Mouse (Mus musculus): Measurements from ENCODE around the gene Lypd6. TPM values are rescaled to one million over a fixed set of nuclear protein-coding genes. Genes with fewer than 3 reads are reported as not detected.

Gene Lypd6
- polyA plus RNA-seq, 1 experiment: 9.0 TPM

GRCm38 (mm10) chr2:50101152-50101450, 34.9 kb downstream of the Lypd6 start:
- H3K9ac ChIP-seq (ENCODE audit: low read depth, poor library complexity, severe bottlenecking): no peak overlapping the region
- H3K27ac ChIP-seq (ENCODE audit: insufficient read depth, low read length): no peak overlapping the region
- H3K4me1 ChIP-seq (ENCODE audit: control insufficient read depth, insufficient read depth, low read length): no peaks in the 10 kb centered on the region
- no peaks in the 10 kb centered on the region for H3K36me3 ChIP-seq (ENCODE audit: control insufficient read depth, insufficient read depth, low read length, poor library complexity, severe bottlenecking)
- H3K4me3 ChIP-seq (ENCODE audit: low read depth, low read length): no peak overlapping the region
- no peak for TF ChIP-seq CTCF (IDR thresholded peaks at IDR 0.05; ENCODE audit: low read depth, low read length)
- TF ChIP-seq EP300 (IDR thresholded peaks at IDR 0.05; ENCODE audit: insufficient read depth, low read depth, low read length): no peak
- TF ChIP-seq POLR2A (IDR thresholded peaks at IDR 0.05; ENCODE audit: insufficient read depth, low read length): no peak
- H3K9me3 ChIP-seq (replicated peaks; ENCODE audit: control insufficient read depth, insufficient read depth, low read length, poor library complexity, severe bottlenecking): no peaks in the 10 kb centered on the region; the same call in 1 of the 2 replicates
- H3K27me3 ChIP-seq (ENCODE audit: control insufficient read depth, insufficient read depth, low read length, poor library complexity, severe bottlenecking): no peaks in the 10 kb centered on the region

GRCm38 (mm10) chr2:50103850-50104503, 37.7 kb downstream of the Lypd6 start:
- no peaks in the 10 kb centered on the region for H3K4me1 ChIP-seq (ENCODE audit: control insufficient read depth, insufficient read depth, low read length)
- no peak for TF ChIP-seq EP300 (IDR thresholded peaks at IDR 0.05; ENCODE audit: insufficient read depth, low read depth, low read length)
- no peak for TF ChIP-seq CTCF (IDR thresholded peaks at IDR 0.05; ENCODE audit: low read depth, low read length)
- TF ChIP-seq POLR2A (IDR thresholded peaks at IDR 0.05; ENCODE audit: insufficient read depth, low read length): no peak
- no peaks in the 10 kb centered on the region for H3K9me3 ChIP-seq (replicated peaks; ENCODE audit: control insufficient read depth, insufficient read depth, low read length, poor library complexity, severe bottlenecking)
- H3K36me3 ChIP-seq (ENCODE audit: control insufficient read depth, insufficient read depth, low read length, poor library complexity, severe bottlenecking): no peaks in the 10 kb centered on the region
- H3K4me3 ChIP-seq (ENCODE audit: low read depth, low read length): no peak overlapping the region
- no peak overlapping the region for H3K9ac ChIP-seq (ENCODE audit: low read depth, poor library complexity, severe bottlenecking)
- H3K27ac ChIP-seq (ENCODE audit: insufficient read depth, low read length): no peak overlapping the region
- no peaks in the 10 kb centered on the region for H3K27me3 ChIP-seq (ENCODE audit: control insufficient read depth, insufficient read depth, low read length, poor library complexity, severe bottlenecking)

GRCm38 (mm10) chr2:50105590-50105989, 39.4 kb downstream of the Lypd6 start:
- no peak overlapping the region for H3K27ac ChIP-seq (ENCODE audit: insufficient read depth, low read length)
- no peak overlapping the region for H3K9ac ChIP-seq (ENCODE audit: low read depth, poor library complexity, severe bottlenecking)
- H3K4me1 ChIP-seq (ENCODE audit: control insufficient read depth, insufficient read depth, low read length): no peaks in the 10 kb centered on the region
- no peak overlapping the region for H3K4me3 ChIP-seq (ENCODE audit: low read depth, low read length)
- no peaks in the 10 kb centered on the region for H3K27me3 ChIP-seq (ENCODE audit: control insufficient read depth, insufficient read depth, low read length, poor library complexity, severe bottlenecking)
- H3K9me3 ChIP-seq (replicated peaks; ENCODE audit: control insufficient read depth, insufficient read depth, low read length, poor library complexity, severe bottlenecking): no peaks in the 10 kb centered on the region
- H3K36me3 ChIP-seq (ENCODE audit: control insufficient read depth, insufficient read depth, low read length, poor library complexity, severe bottlenecking): no peaks in the 10 kb centered on the region
- TF ChIP-seq POLR2A (IDR thresholded peaks at IDR 0.05; ENCODE audit: insufficient read depth, low read length) (no peak), CTCF (IDR thresholded peaks at IDR 0.05; ENCODE audit: low read depth, low read length) (no peak), EP300 (IDR thresholded peaks at IDR 0.05; ENCODE audit: insufficient read depth, low read depth, low read length) (no peak)

- TF ChIP-seq CTCF (IDR thresholded peaks at IDR 0.05; ENCODE audit: low read depth, low read length) (no peak), POLR2A (IDR thresholded peaks at IDR 0.05; ENCODE audit: insufficient read depth, low read length) (no peak), EP300 (IDR thresholded peaks at IDR 0.05; ENCODE audit: insufficient read depth, low read depth, low read length) (no peak)
- Histone ChIP-seq H3K9ac (ENCODE audit: low read depth, poor library complexity, severe bottlenecking) (no peak overlapping the region), H3K4me1 (ENCODE audit: control insufficient read depth, insufficient read depth, low read length) (no peaks in the 10 kb centered on the region)
These were observed 39.8 kb downstream of the Lypd6 start for GRCm38 (mm10) chr2:50105992-50106391.

GRCm38 (mm10) chr2:50106879-50107278, 40.6 kb downstream of the Lypd6 start:
- H3K27me3 ChIP-seq (ENCODE audit: control insufficient read depth, insufficient read depth, low read length, poor library complexity, severe bottlenecking): no peaks in the 10 kb centered on the region
- TF ChIP-seq POLR2A (IDR thresholded peaks at IDR 0.05; ENCODE audit: insufficient read depth, low read length) (no peak), CTCF (IDR thresholded peaks at IDR 0.05; ENCODE audit: low read depth, low read length) (no peak), EP300 (IDR thresholded peaks at IDR 0.05; ENCODE audit: insufficient read depth, low read depth, low read length) (no peak)
- no peak overlapping the region for H3K9ac ChIP-seq (ENCODE audit: low read depth, poor library complexity, severe bottlenecking)

More at GRCm38 (mm10) chr2:50105992-50106391, 39.8 kb downstream of the Lypd6 start:
- no peaks in the 10 kb centered on the region for H3K36me3 ChIP-seq (ENCODE audit: control insufficient read depth, insufficient read depth, low read length, poor library complexity, severe bottlenecking)
- no peak overlapping the region for H3K4me3 ChIP-seq (ENCODE audit: low read depth, low read length)
- H3K9me3 ChIP-seq (replicated peaks; ENCODE audit: control insufficient read depth, insufficient read depth, low read length, poor library complexity, severe bottlenecking): no peaks in the 10 kb centered on the region
- no peak overlapping the region for H3K27ac ChIP-seq (ENCODE audit: insufficient read depth, low read length)
- H3K27me3 ChIP-seq (ENCODE audit: control insufficient read depth, insufficient read depth, low read length, poor library complexity, severe bottlenecking): no peaks in the 10 kb centered on the region

GRCm38 (mm10) chr2:50110167-50110566, 43.9 kb downstream of the Lypd6 start:
- no peak overlapping the region for H3K4me3 ChIP-seq (ENCODE audit: low read depth, low read length)

More at GRCm38 (mm10) chr2:50106879-50107278, 40.6 kb downstream of the Lypd6 start:
- no peaks in the 10 kb centered on the region for H3K4me1 ChIP-seq (ENCODE audit: control insufficient read depth, insufficient read depth, low read length)
- no peak overlapping the region for H3K4me3 ChIP-seq (ENCODE audit: low read depth, low read length)
- H3K36me3 ChIP-seq (ENCODE audit: control insufficient read depth, insufficient read depth, low read length, poor library complexity, severe bottlenecking): no peaks in the 10 kb centered on the region
- no peaks in the 10 kb centered on the region for H3K9me3 ChIP-seq (replicated peaks; ENCODE audit: control insufficient read depth, insufficient read depth, low read length, poor library complexity, severe bottlenecking)
- no peak overlapping the region for H3K27ac ChIP-seq (ENCODE audit: insufficient read depth, low read length)

More at GRCm38 (mm10) chr2:50110167-50110566, 43.9 kb downstream of the Lypd6 start:
- no peaks in the 10 kb centered on the region for H3K27me3 ChIP-seq (ENCODE audit: control insufficient read depth, insufficient read depth, low read length, poor library complexity, severe bottlenecking)
- TF ChIP-seq EP300 (IDR thresholded peaks at IDR 0.05; ENCODE audit: insufficient read depth, low read depth, low read length) (no peak), POLR2A (IDR thresholded peaks at IDR 0.05; ENCODE audit: insufficient read depth, low read length) (no peak), CTCF (IDR thresholded peaks at IDR 0.05; ENCODE audit: low read depth, low read length) (no peak)
- no peaks in the 10 kb centered on the region for H3K4me1 ChIP-seq (ENCODE audit: control insufficient read depth, insufficient read depth, low read length)
- H3K27ac ChIP-seq (ENCODE audit: insufficient read depth, low read length): no peak overlapping the region
- no peaks in the 10 kb centered on the region for H3K9me3 ChIP-seq (replicated peaks; ENCODE audit: control insufficient read depth, insufficient read depth, low read length, poor library complexity, severe bottlenecking)
- H3K9ac ChIP-seq (ENCODE audit: low read depth, poor library complexity, severe bottlenecking): no peak overlapping the region
- H3K36me3 ChIP-seq (ENCODE audit: control insufficient read depth, insufficient read depth, low read length, poor library complexity, severe bottlenecking): no peaks in the 10 kb centered on the region
